Mouse (Mus musculus) left cerebral cortex, adult 18-20 months (tissue): ENCODE measurements around the gene Tspyl2. TPM values are rescaled to one million over a fixed set of nuclear protein-coding genes. Genes with fewer than 3 reads are reported as not detected.
A peak's percentile ranks its signal among the peaks of the same experiment; 100 is the strongest.
"Not testable (repeated sequence)": the region's sequence is repeated elsewhere in the genome, so short reads cannot be mapped to it uniquely, and the experiment has no call there.

Experiments
- DNase-seq, 2 experiments: peaks; one replicate each; pipeline ENCODE4 v3.0.0; 2021 to 2022; ENCODE audit warnings: low spot score in 2 of 2, mixed read lengths in 1 of 2
- long read RNA-seq, 2 experiments: library from polyadenylated mRNA; stranded (forward); transcript quantifications; one replicate each; pipeline ENCODE4 v2.0.0; 2021
- total RNA-seq, 2 experiments: library from RNA; stranded (reverse); gene quantifications; 2 replicates each; pipeline ENCODE4 v1.2.3; 2021

The Tspyl2 gene
- total RNA-seq: 100 to 1,000 TPM in 1 of 2 experiments, 10 to 100 TPM in 1; 98.9 to 109 TPM
- long read RNA-seq, experiment 1, transcript Tspyl2-201 (7 exons, 2,696 nt): major isoform, 49 of 88 reads
- long read RNA-seq, experiment 1, partial matches to known transcripts: 3 of 88 reads
- long read RNA-seq, experiment 1, other reads (novel, unspliced or antisense): 36 of 88 reads
- long read RNA-seq, experiment 2, transcript Tspyl2-201 (7 exons, 2,696 nt): major isoform, 36 of 67 reads
- long read RNA-seq, experiment 2, partial matches to known transcripts: 7 of 67 reads
- long read RNA-seq, experiment 2, other reads (novel, unspliced or antisense): 24 of 67 reads

- DNase-seq: peak; percentile 89 to 91
Observed at GRCm38 (mm10) chrX:152342358-152342901, at the start of gene Tspyl2. TSS of gene Tspyl2 (minus strand) at chrX:152342425.

- DNase-seq: peak; percentile 25 to 58
Observed at GRCm38 (mm10) chrX:152368397-152369273, 26.4 kb upstream of the Tspyl2 start, which contains the start of gene Gpr173. TSS of gene Gpr173 (minus strand) at chrX:152368704.

GRCm38 (mm10) chrX:152368054-152368396 is 25.8 kb upstream of the Tspyl2 start:
- no peak for DNase-seq

GRCm38 (mm10) chrX:152366418-152366817 is 24.2 kb upstream of the Tspyl2 start:
- no peak for DNase-seq

- DNase-seq: no peak
Observed at GRCm38 (mm10) chrX:152352553-152353153, 10.4 kb upstream of the Tspyl2 start.

- DNase-seq: no peak
Observed at GRCm38 (mm10) chrX:152347041-152347440, 4.8 kb upstream of the Tspyl2 start.

- DNase-seq: no peak
Observed at GRCm38 (mm10) chrX:152346587-152346986, 4.4 kb upstream of the Tspyl2 start.

GRCm38 (mm10) chrX:152342903-152343302 is 678 bp upstream of the Tspyl2 start:
- DNase-seq: no peak

GRCm38 (mm10) chrX:152341496-152341895 is 729 bp downstream of the Tspyl2 start:
- peak; percentile 4 to 20 for DNase-seq

GRCm38 (mm10) chrX:152336546-152337332 is 5.5 kb downstream of the Tspyl2 start:
- DNase-seq: peak; percentile 82 to 85

GRCm38 (mm10) chrX:152336123-152336522 is 6.1 kb downstream of the Tspyl2 start:
- DNase-seq: not testable (repeated sequence)

- not testable (repeated sequence) for DNase-seq
Observed at GRCm38 (mm10) chrX:152329400-152329799, 12.8 kb downstream of the Tspyl2 start.

- no peak for DNase-seq
Observed at GRCm38 (mm10) chrX:152327689-152328052, 14.6 kb downstream of the Tspyl2 start.

- DNase-seq: peak; percentile 56 to 79
Observed at GRCm38 (mm10) chrX:152326996-152327688, 15.1 kb downstream of the Tspyl2 start, which contains the start of gene Kantr. TSS of gene Kantr (minus strand) at chrX:152327495.

- DNase-seq: no peak
Observed at GRCm38 (mm10) chrX:152323584-152323983, 18.6 kb downstream of the Tspyl2 start.

- DNase-seq: no peak
Observed at GRCm38 (mm10) chrX:152322776-152323175, 19.4 kb downstream of the Tspyl2 start.

GRCm38 (mm10) chrX:152320535-152320934 is 21.7 kb downstream of the Tspyl2 start:
- no peak for DNase-seq

GRCm38 (mm10) chrX:152307942-152308341 is 34.3 kb downstream of the Tspyl2 start:
- peak in 1 of 2 experiments; percentile 20 for DNase-seq

- DNase-seq: no peak
Observed at GRCm38 (mm10) chrX:152307371-152307770, 34.9 kb downstream of the Tspyl2 start.

GRCm38 (mm10) chrX:152306224-152306623 is 36.0 kb downstream of the Tspyl2 start:
- DNase-seq: no peak
